Mouse (Mus musculus): ENCODE measurements around the gene Olfr802.

DNA sequence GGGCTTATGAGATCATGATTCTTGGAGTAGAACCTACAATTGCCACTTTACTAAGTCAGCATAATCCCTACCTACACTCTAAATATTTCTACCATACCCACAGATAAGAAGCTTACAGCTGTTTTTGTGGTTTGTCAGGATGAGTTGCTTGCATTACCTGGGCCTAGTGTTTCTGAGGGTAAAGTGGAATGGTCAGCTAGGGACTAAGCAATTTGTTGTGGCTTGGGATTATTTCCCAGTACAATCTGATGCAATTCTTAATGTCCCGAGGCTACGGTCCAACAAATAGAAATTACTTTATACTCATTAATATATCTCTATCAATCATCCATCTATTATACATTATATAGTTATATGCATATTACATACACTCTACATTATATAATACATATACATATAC is 41.3 kb upstream of the Olfr802 start, which contains the start of gene Olfr805:
- TF ChIP-seq EP300 (IDR thresholded peaks at IDR 0.05; ENCODE audit: low read depth) (no peak), CTCF (IDR thresholded peaks at IDR 0.05; ENCODE audit: low read depth) (no peak)

Data from liver, embryonic 14.5 days (tissue).